Mouse (Mus musculus): ENCODE measurements around the gene Slamf7. TPM values are rescaled to one million over a fixed set of nuclear protein-coding genes. Genes with fewer than 3 reads are reported as not detected.

Gene Slamf7
- total and polyA plus RNA-seq, 3 experiments, result 6.8 to 15.4 (median 10.6) TPM

- TF ChIP-seq ZNF384 (IDR thresholded peaks at IDR 0.05; ENCODE audit: low read depth, low read length) (no peak), HCFC1 (IDR thresholded peaks at IDR 0.05; ENCODE audit: low read depth, low read length) (no peak), PAX5 (IDR thresholded peaks at IDR 0.05; ENCODE audit: low read length) (no peak), CHD1 (IDR thresholded peaks at IDR 0.05; ENCODE audit: low read depth, low read length) (no peak), MAFK (IDR thresholded peaks at IDR 0.05; ENCODE audit: insufficient replicate concordance, low read length) (no peak), USF2 (conservative IDR thresholded peaks at IDR 0.05; ENCODE audit: low read depth, low read length) (no peak), CHD2 (IDR thresholded peaks at IDR 0.05; ENCODE audit: low read length) (no peak)
- H3K79me2 ChIP-seq (replicated peaks; ENCODE audit: control insufficient read depth, extremely low read depth, insufficient read depth, poor library complexity, severe bottlenecking), result no peaks in the 10 kb centered on the region
- H3K4me1 ChIP-seq (ENCODE audit: control insufficient read depth in 1 of 2, insufficient read depth in 2 of 2), result peaks cover 0 to 16% of the 10 kb centered on the region in 2 experiments; a peak in 2 of 4 replicates
- H3K36me3 ChIP-seq (replicated peaks in 1 of 2; ENCODE audit: control insufficient read depth in 1 of 2, insufficient read depth in 1 of 2, low read length in 1 of 2), result no peaks in the 10 kb centered on the region
- no peak for DNase-seq (ENCODE audit: extremely low read depth)
- dilution Hi-C loops (cut with MboI; ENCODE audit: extremely low pct_ligation_motif_present, extremely low pct_unique_long_range_greater_than_20kb, low sequenced_read_pairs) (no loop called here), in situ Hi-C loops (cut with MboI; ENCODE audit: low pct_ligation_motif_present, low pct_unique_long_range_greater_than_20kb, low sequenced_read_pairs) (no loop called here)
- H3K4me3 ChIP-seq (replicated peaks in 1 of 3; ENCODE audit: low read depth in 2 of 3, low read length in 2 of 3, poor library complexity in 1 of 3), result no peak overlapping the region
- H3K27me3 ChIP-seq (replicated peaks), result no peaks in the 10 kb centered on the region
- no peak overlapping the region for H3K9ac ChIP-seq (ENCODE audit: insufficient read depth, low read depth)
- no peak overlapping the region for H3K4me2 ChIP-seq (ENCODE audit: insufficient read depth, low read depth, poor library complexity, severe bottlenecking)
- H3K9me3 ChIP-seq (replicated peaks; ENCODE audit: low read length), result peaks cover 5% of the 10 kb centered on the region
- H3K27ac ChIP-seq (ENCODE audit: insufficient read depth, low read depth), result no peak overlapping the region
These were observed 14.3 kb upstream of the Slamf7 start for GRCm38 (mm10) chr1:171667160-171667559.

GRCm38 (mm10) chr1:171666350-171666749, 13.5 kb upstream of the Slamf7 start:
- DNase-seq (ENCODE audit: extremely low read depth), result no peak
- dilution Hi-C loops (cut with MboI; ENCODE audit: extremely low pct_ligation_motif_present, extremely low pct_unique_long_range_greater_than_20kb, low sequenced_read_pairs), result no loop called here
- no peaks in the 10 kb centered on the region for H3K27me3 ChIP-seq (replicated peaks)

GRCm38 (mm10) chr1:171663757-171664156, 10.9 kb upstream of the Slamf7 start:
- Histone ChIP-seq H3K4me3 (replicated peaks in 1 of 3; ENCODE audit: low read depth in 2 of 3, low read length in 2 of 3, poor library complexity in 1 of 3) (no peak overlapping the region), H3K4me1 (ENCODE audit: control insufficient read depth in 1 of 2, insufficient read depth in 2 of 2) (peaks cover under 1 to 37% of the 10 kb centered on the region in 2 experiments; a peak in 3 of 4 replicates), H3K9me3 (replicated peaks; ENCODE audit: low read length) (peaks cover 5% of the 10 kb centered on the region), H3K27ac (ENCODE audit: insufficient read depth, low read depth) (no peak overlapping the region), H3K36me3 (replicated peaks in 1 of 2; ENCODE audit: control insufficient read depth in 1 of 2, insufficient read depth in 1 of 2, low read length in 1 of 2) (no peaks in the 10 kb centered on the region), H3K27me3 (replicated peaks) (no peaks in the 10 kb centered on the region), H3K9ac (ENCODE audit: insufficient read depth, low read depth) (no peak overlapping the region), H3K4me2 (ENCODE audit: insufficient read depth, low read depth, poor library complexity, severe bottlenecking) (no peak overlapping the region), H3K79me2 (replicated peaks; ENCODE audit: control insufficient read depth, extremely low read depth, insufficient read depth, poor library complexity, severe bottlenecking) (no peaks in the 10 kb centered on the region)
- dilution Hi-C loops (cut with MboI; ENCODE audit: extremely low pct_ligation_motif_present, extremely low pct_unique_long_range_greater_than_20kb, low sequenced_read_pairs) (no loop called here), in situ Hi-C loops (cut with MboI; ENCODE audit: low pct_ligation_motif_present, low pct_unique_long_range_greater_than_20kb, low sequenced_read_pairs) (no loop called here)
- DNase-seq (ENCODE audit: extremely low read depth), result no peak
- no peak for TF ChIP-seq TCF12 (IDR thresholded peaks at IDR 0.05; ENCODE audit: low read depth, low read length)
- no peak for TF ChIP-seq POLR2A (IDR thresholded peaks at IDR 0.05; ENCODE audit: low read depth, low read length)
- TF ChIP-seq IRF4 (IDR thresholded peaks at IDR 0.05; ENCODE audit: low read depth, low read length), result no peak
- TF ChIP-seq MXI1 (IDR thresholded peaks at IDR 0.05; ENCODE audit: low read depth, low read length), result no peak
- TF ChIP-seq RCOR1 (conservative IDR thresholded peaks at IDR 0.05; ENCODE audit: low read depth, low read length), result no peak
- TF ChIP-seq SIN3A (IDR thresholded peaks at IDR 0.05; ENCODE audit: low read length), result no peak
- TF ChIP-seq E2F4 (IDR thresholded peaks at IDR 0.05; ENCODE audit: insufficient replicate concordance, low read depth, low read length), result no peak
- TF ChIP-seq USF2 (conservative IDR thresholded peaks at IDR 0.05; ENCODE audit: low read depth, low read length), result no peak
- no peak for TF ChIP-seq HCFC1 (IDR thresholded peaks at IDR 0.05; ENCODE audit: low read depth, low read length)
- TF ChIP-seq ELF1 (IDR thresholded peaks at IDR 0.05; ENCODE audit: low read depth, low read length), result no peak
- no peak for TF ChIP-seq KAT2A (IDR thresholded peaks at IDR 0.05; ENCODE audit: insufficient replicate concordance, low read length)
- no peak for TF ChIP-seq ZNF384 (IDR thresholded peaks at IDR 0.05; ENCODE audit: low read depth, low read length)
- no peak for TF ChIP-seq MEF2A (IDR thresholded peaks at IDR 0.05; ENCODE audit: borderline replicate concordance, low read depth, low read length)
- no peak for TF ChIP-seq POLR2AphosphoS2 (IDR thresholded peaks at IDR 0.05; ENCODE audit: low read depth, low read length)
- no peak for TF ChIP-seq MAX (IDR thresholded peaks at IDR 0.05; ENCODE audit: low read length)
- TF ChIP-seq NELFE (IDR thresholded peaks at IDR 0.05; ENCODE audit: low read depth, low read length), result no peak
- TF ChIP-seq ZKSCAN1 (IDR thresholded peaks at IDR 0.05; ENCODE audit: borderline replicate concordance, low read depth, low read length), result no peak
- TF ChIP-seq CHD2 (IDR thresholded peaks at IDR 0.05; ENCODE audit: low read length), result no peak

More at GRCm38 (mm10) chr1:171666350-171666749, 13.5 kb upstream of the Slamf7 start:
- H3K9ac ChIP-seq (ENCODE audit: insufficient read depth, low read depth), result no peak overlapping the region
- TF ChIP-seq SIN3A (IDR thresholded peaks at IDR 0.05; ENCODE audit: low read length), result no peak
- TF ChIP-seq EP300 (IDR thresholded peaks at IDR 0.05; ENCODE audit: low read length), result no peak
- no peak for TF ChIP-seq JUND (conservative IDR thresholded peaks at IDR 0.05; ENCODE audit: low read depth, low read length)
- TF ChIP-seq CHD2 (IDR thresholded peaks at IDR 0.05; ENCODE audit: low read length), result no peak
- TF ChIP-seq MAZ (IDR thresholded peaks at IDR 0.05; ENCODE audit: low read depth, low read length), result no peak
- no peak for TF ChIP-seq RCOR1 (conservative IDR thresholded peaks at IDR 0.05; ENCODE audit: low read depth, low read length)
- no peak for TF ChIP-seq TBP (conservative IDR thresholded peaks at IDR 0.05; ENCODE audit: low read depth, low read length)
- no peak for TF ChIP-seq RAD21 (IDR thresholded peaks at IDR 0.05; ENCODE audit: low read depth, low read length)
- TF ChIP-seq USF2 (conservative IDR thresholded peaks at IDR 0.05; ENCODE audit: low read depth, low read length), result no peak
- no peak for TF ChIP-seq USF1 (IDR thresholded peaks at IDR 0.05; ENCODE audit: low read depth, low read length)
- TF ChIP-seq ZMIZ1 (IDR thresholded peaks at IDR 0.05; ENCODE audit: low read depth, low read length), result no peak
- TF ChIP-seq MYC (IDR thresholded peaks at IDR 0.05; ENCODE audit: low read depth, low read length), result no peak
- no peak for TF ChIP-seq GABPA (IDR thresholded peaks at IDR 0.05; ENCODE audit: insufficient replicate concordance, low read depth, low read length)
- no peaks in the 10 kb centered on the region for H3K79me2 ChIP-seq (replicated peaks; ENCODE audit: control insufficient read depth, extremely low read depth, insufficient read depth, poor library complexity, severe bottlenecking)
- in situ Hi-C loops (cut with MboI; ENCODE audit: low pct_ligation_motif_present, low pct_unique_long_range_greater_than_20kb, low sequenced_read_pairs), result no loop called here
- H3K4me3 ChIP-seq (replicated peaks in 1 of 3; ENCODE audit: low read depth in 2 of 3, low read length in 2 of 3, poor library complexity in 1 of 3), result no peak overlapping the region
- H3K4me1 ChIP-seq (ENCODE audit: control insufficient read depth in 1 of 2, insufficient read depth in 2 of 2), result peaks cover 0 to 24% of the 10 kb centered on the region in 2 experiments; a peak in 3 of 4 replicates
- no peak overlapping the region for H3K27ac ChIP-seq (ENCODE audit: insufficient read depth, low read depth)
- peaks cover 5% of the 10 kb centered on the region for H3K9me3 ChIP-seq (replicated peaks; ENCODE audit: low read length)
- H3K4me2 ChIP-seq (ENCODE audit: insufficient read depth, low read depth, poor library complexity, severe bottlenecking), result no peak overlapping the region
- no peaks in the 10 kb centered on the region for H3K36me3 ChIP-seq (replicated peaks in 1 of 2; ENCODE audit: control insufficient read depth in 1 of 2, insufficient read depth in 1 of 2, low read length in 1 of 2)
